Mouse (Mus musculus): ENCODE data around the gene Phf3. TPM values are rescaled to one million over a fixed set of nuclear protein-coding genes. Genes with fewer than 3 reads are reported as not detected.
"Not testable (repeated sequence)": the region's sequence is repeated elsewhere in the genome, so short reads cannot be mapped to it uniquely, and the experiment has no call there.

Gene Phf3
- 39.4 and 60.6 TPM in 2 replicates for polyA plus RNA-seq (2014; fragmentation: Nextera tagmentation; extraction: Ambion mirVana)

GRCm38 (mm10) chr1:30873541-30874260 is at the start of gene Phf3:
Gene Phf3, minus strand, starts transcription at chr1:30873921.
- under 1% methylated on average over 71 of the region's 85 CpGs for WGBS
- H3K9me3 ChIP-seq (ENCODE audit: control insufficient read depth, low read length): no peaks in the 10 kb centered on the region
- no peaks in the 10 kb centered on the region for H3K27me3 ChIP-seq (ENCODE audit: control insufficient read depth, insufficient read depth, low read length)
- H3K4me2 ChIP-seq (replicated peaks; ENCODE audit: low read depth, low read length): peak within 1 kb of the TSS; percentile 53
- H3K4me3 ChIP-seq (ENCODE audit: low read length): peak within 1 kb of the TSS; percentile 92
- H3K36me3 ChIP-seq (ENCODE audit: control insufficient read depth, insufficient read depth, low read length): no peaks in the 10 kb centered on the region
- peak within 1 kb of the TSS; percentile 94 for H3K9ac ChIP-seq (ENCODE audit: low read depth, low read length)
- H3K4me1 ChIP-seq (ENCODE audit: control insufficient read depth, insufficient read depth, low read length): peaks cover 5% of the 10 kb centered on the region
- H3K27ac ChIP-seq (ENCODE audit: low read depth, low read length): peak within 1 kb of the TSS; percentile 97
- ATAC-seq (ENCODE audit: low FRiP score, low TSS enrichment): peak; percentile 95

- Histone ChIP-seq H3K9me3 (ENCODE audit: control insufficient read depth, low read length) (peaks cover 20% of the 10 kb centered on the region), H3K4me2 (replicated peaks; ENCODE audit: low read depth, low read length) (no peak overlapping the region), H3K27ac (ENCODE audit: low read depth, low read length) (no peak overlapping the region), H3K27me3 (ENCODE audit: control insufficient read depth, insufficient read depth, low read length) (no peaks in the 10 kb centered on the region), H3K4me1 (ENCODE audit: control insufficient read depth, insufficient read depth, low read length) (no peaks in the 10 kb centered on the region), H3K4me3 (ENCODE audit: low read length) (no peak overlapping the region), H3K36me3 (ENCODE audit: control insufficient read depth, insufficient read depth, low read length) (no peaks in the 10 kb centered on the region), H3K9ac (ENCODE audit: low read depth, low read length) (no peak overlapping the region)
- ATAC-seq (ENCODE audit: low FRiP score, low TSS enrichment): no peak
- 93% methylated on average over 3 of the region's 3 CpGs for WGBS
Measured at GRCm38 (mm10) chr1:30922237-30922636, 48.5 kb upstream of the Phf3 start.

DNA sequence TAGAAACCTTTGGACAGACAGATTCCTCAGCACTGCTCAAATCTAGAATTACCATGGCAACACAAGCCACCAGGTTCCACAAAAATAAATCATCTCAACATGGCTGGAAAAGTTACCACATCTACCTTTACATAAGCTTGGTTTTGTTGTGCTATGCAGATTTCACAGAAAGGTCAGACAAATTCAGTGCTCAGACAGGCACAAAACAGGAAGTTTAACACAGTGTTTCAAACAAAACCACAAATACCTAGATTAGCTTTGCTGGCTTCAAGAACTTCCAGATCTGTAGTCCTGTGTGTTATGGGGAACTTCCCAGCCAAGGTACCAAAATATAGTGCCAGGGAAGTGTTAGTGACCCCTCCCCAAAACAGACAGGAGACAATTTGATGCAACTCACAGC is 47.5 kb upstream of the Phf3 start:
- no peak overlapping the region for H3K4me3 ChIP-seq (ENCODE audit: low read length)

GRCm38 (mm10) chr1:30920620-30921177 is 47.0 kb upstream of the Phf3 start:
- ATAC-seq (ENCODE audit: low FRiP score, low TSS enrichment): no peak
- no peaks in the 10 kb centered on the region for H3K36me3 ChIP-seq (ENCODE audit: control insufficient read depth, insufficient read depth, low read length)
- peaks cover 20% of the 10 kb centered on the region for H3K9me3 ChIP-seq (ENCODE audit: control insufficient read depth, low read length)
- no peak overlapping the region for H3K4me2 ChIP-seq (replicated peaks; ENCODE audit: low read depth, low read length)
- no peaks in the 10 kb centered on the region for H3K27me3 ChIP-seq (ENCODE audit: control insufficient read depth, insufficient read depth, low read length)
- no peak overlapping the region for H3K9ac ChIP-seq (ENCODE audit: low read depth, low read length)
- 88% methylated on average over 1 of the region's 1 CpGs for WGBS
- H3K4me3 ChIP-seq (ENCODE audit: low read length): no peak overlapping the region
- no peak overlapping the region for H3K27ac ChIP-seq (ENCODE audit: low read depth, low read length)
- H3K4me1 ChIP-seq (ENCODE audit: control insufficient read depth, insufficient read depth, low read length): no peaks in the 10 kb centered on the region

More for the DNA sequence above, 47.5 kb upstream of the Phf3 start:
- H3K27me3 ChIP-seq (ENCODE audit: control insufficient read depth, insufficient read depth, low read length): no peaks in the 10 kb centered on the region
- H3K4me2 ChIP-seq (replicated peaks; ENCODE audit: low read depth, low read length): no peak overlapping the region
- H3K9me3 ChIP-seq (ENCODE audit: control insufficient read depth, low read length): peaks cover 20% of the 10 kb centered on the region
- H3K9ac ChIP-seq (ENCODE audit: low read depth, low read length): no peak overlapping the region
- no peaks in the 10 kb centered on the region for H3K4me1 ChIP-seq (ENCODE audit: control insufficient read depth, insufficient read depth, low read length)
- no peak overlapping the region for H3K27ac ChIP-seq (ENCODE audit: low read depth, low read length)
- no peak for ATAC-seq (ENCODE audit: low FRiP score, low TSS enrichment)
- H3K36me3 ChIP-seq (ENCODE audit: control insufficient read depth, insufficient read depth, low read length): no peaks in the 10 kb centered on the region

DNA sequence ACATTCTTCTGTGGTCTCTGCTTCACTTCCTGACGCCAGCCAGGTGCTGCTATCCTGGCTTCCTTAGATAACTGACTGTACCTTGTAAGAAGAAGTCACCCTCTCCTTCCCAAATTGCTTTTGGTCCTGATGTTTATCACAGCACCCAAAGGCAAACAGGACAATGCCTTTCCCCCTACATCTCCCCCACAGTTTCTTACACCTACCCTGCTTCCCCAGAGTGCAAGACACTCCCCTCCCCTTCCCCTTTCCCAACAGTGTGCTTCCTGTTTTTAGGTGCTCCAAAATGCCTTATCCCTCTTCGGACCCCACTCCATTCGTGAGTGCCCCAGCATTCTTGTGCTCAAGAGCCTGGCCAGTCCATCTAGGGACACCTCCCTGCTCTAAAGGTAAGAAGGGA is 36.5 kb upstream of the Phf3 start:
- H3K27me3 ChIP-seq (ENCODE audit: control insufficient read depth, insufficient read depth, low read length): no peaks in the 10 kb centered on the region
- no peaks in the 10 kb centered on the region for H3K4me1 ChIP-seq (ENCODE audit: control insufficient read depth, insufficient read depth, low read length)
- ATAC-seq (ENCODE audit: low FRiP score, low TSS enrichment): no peak
- H3K9me3 ChIP-seq (ENCODE audit: control insufficient read depth, low read length): no peaks in the 10 kb centered on the region
- no peaks in the 10 kb centered on the region for H3K36me3 ChIP-seq (ENCODE audit: control insufficient read depth, insufficient read depth, low read length)
- no peak overlapping the region for H3K4me3 ChIP-seq (ENCODE audit: low read length)
- no peak overlapping the region for H3K9ac ChIP-seq (ENCODE audit: low read depth, low read length)
- 69% methylated on average over 3 of the region's 3 CpGs for WGBS
- no peak overlapping the region for H3K27ac ChIP-seq (ENCODE audit: low read depth, low read length)
- no peak overlapping the region for H3K4me2 ChIP-seq (replicated peaks; ENCODE audit: low read depth, low read length)

- Histone ChIP-seq H3K27ac (ENCODE audit: low read depth, low read length) (no peak overlapping the region), H3K4me3 (ENCODE audit: low read length) (no peak overlapping the region), H3K36me3 (ENCODE audit: control insufficient read depth, insufficient read depth, low read length) (no peaks in the 10 kb centered on the region), H3K9ac (ENCODE audit: low read depth, low read length) (no peak overlapping the region), H3K27me3 (ENCODE audit: control insufficient read depth, insufficient read depth, low read length) (no peaks in the 10 kb centered on the region), H3K4me1 (ENCODE audit: control insufficient read depth, insufficient read depth, low read length) (no peaks in the 10 kb centered on the region), H3K4me2 (replicated peaks; ENCODE audit: low read depth, low read length) (no peak overlapping the region), H3K9me3 (ENCODE audit: control insufficient read depth, low read length) (no peaks in the 10 kb centered on the region)
- no peak for ATAC-seq (ENCODE audit: low FRiP score, low TSS enrichment)
- WGBS: 73% methylated on average over 4 of the region's 4 CpGs
Measured at GRCm38 (mm10) chr1:30908797-30909196, 35.1 kb upstream of the Phf3 start.

DNA sequence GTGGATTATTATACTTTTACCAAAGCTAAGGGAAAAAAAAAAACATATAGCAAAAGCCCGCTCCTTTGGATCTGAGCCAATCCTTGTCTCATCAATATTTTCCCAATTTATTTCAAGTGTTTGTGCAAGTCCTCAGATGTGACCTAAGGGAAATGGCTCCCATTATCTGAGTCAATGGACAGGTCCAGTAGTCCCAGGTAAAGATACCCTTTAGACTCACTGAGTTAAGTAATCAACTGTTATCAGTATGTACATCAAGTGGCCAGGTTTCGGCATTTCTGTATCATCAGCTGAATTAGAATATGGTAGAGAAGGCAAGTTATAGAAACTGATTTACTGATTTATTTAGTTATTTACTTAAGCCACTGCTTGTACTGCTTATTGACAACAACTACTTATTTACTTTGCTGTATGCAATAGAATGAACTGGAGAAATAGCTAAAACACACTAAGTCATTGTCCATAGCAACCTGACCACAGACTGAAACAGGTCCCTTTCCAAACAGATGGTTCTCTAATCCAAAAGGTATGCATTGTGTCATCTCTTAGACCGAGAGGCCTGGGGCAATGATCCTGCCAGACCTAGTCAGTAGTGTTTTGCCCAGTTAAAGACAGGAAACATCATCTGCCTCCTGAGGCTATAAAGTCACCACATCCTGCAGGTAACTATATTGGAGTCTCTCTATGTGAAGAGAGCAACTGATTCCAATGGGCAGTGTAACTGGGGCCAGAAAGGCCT is 29.9 kb upstream of the Phf3 start:
- WGBS: 86% methylated on average over 3 of the region's 3 CpGs
- no peak overlapping the region for H3K9ac ChIP-seq (ENCODE audit: low read depth, low read length)
- no peaks in the 10 kb centered on the region for H3K4me1 ChIP-seq (ENCODE audit: control insufficient read depth, insufficient read depth, low read length)
- no peaks in the 10 kb centered on the region for H3K27me3 ChIP-seq (ENCODE audit: control insufficient read depth, insufficient read depth, low read length)
- ATAC-seq (ENCODE audit: low FRiP score, low TSS enrichment): no peak
- no peak overlapping the region for H3K4me3 ChIP-seq (ENCODE audit: low read length)
- H3K36me3 ChIP-seq (ENCODE audit: control insufficient read depth, insufficient read depth, low read length): no peaks in the 10 kb centered on the region
- no peak overlapping the region for H3K4me2 ChIP-seq (replicated peaks; ENCODE audit: low read depth, low read length)
- no peaks in the 10 kb centered on the region for H3K9me3 ChIP-seq (ENCODE audit: control insufficient read depth, low read length)
- no peak overlapping the region for H3K27ac ChIP-seq (ENCODE audit: low read depth, low read length)

DNA sequence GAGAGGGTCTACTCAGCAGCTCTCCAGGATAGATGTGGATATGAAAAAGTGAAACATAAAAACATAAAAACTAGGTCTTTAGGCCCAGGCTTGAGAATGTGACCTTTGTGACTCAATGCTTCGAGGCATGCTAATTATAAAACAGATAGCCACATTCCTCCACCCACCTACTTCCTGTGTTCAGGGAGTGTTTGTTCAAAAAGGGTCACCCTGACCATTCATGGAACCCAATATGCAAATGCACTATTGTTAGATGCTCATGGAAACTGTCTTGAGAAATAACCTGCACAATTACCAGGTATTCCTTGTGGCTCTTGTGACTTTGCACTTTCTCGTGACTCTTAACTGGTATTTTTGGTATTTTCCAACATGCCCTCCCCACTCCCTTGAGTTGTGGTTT is 25.0 kb upstream of the Phf3 start:
- whole genome bisulfite sequencing: 75% methylated on average over 2 of the region's 2 CpGs
- ATAC-seq (ENCODE audit: low FRiP score, low TSS enrichment): no peak

GRCm38 (mm10) chr1:30895366-30895765 is 21.6 kb upstream of the Phf3 start:
- not testable (repeated sequence) for ATAC-seq (ENCODE audit: low FRiP score, low TSS enrichment); H3K36me3 ChIP-seq (ENCODE audit: control insufficient read depth, insufficient read depth, low read length)

More for the DNA sequence above, 25.0 kb upstream of the Phf3 start:
- Histone ChIP-seq H3K27me3 (ENCODE audit: control insufficient read depth, insufficient read depth, low read length) (no peaks in the 10 kb centered on the region), H3K4me2 (replicated peaks; ENCODE audit: low read depth, low read length) (no peak overlapping the region), H3K27ac (ENCODE audit: low read depth, low read length) (no peak overlapping the region), H3K4me3 (ENCODE audit: low read length) (no peak overlapping the region), H3K36me3 (ENCODE audit: control insufficient read depth, insufficient read depth, low read length) (no peaks in the 10 kb centered on the region), H3K9ac (ENCODE audit: low read depth, low read length) (no peak overlapping the region), H3K4me1 (ENCODE audit: control insufficient read depth, insufficient read depth, low read length) (no peaks in the 10 kb centered on the region), H3K9me3 (ENCODE audit: control insufficient read depth, low read length) (no peaks in the 10 kb centered on the region)

More at GRCm38 (mm10) chr1:30895366-30895765, 21.6 kb upstream of the Phf3 start:
- not testable (repeated sequence) for H3K27ac ChIP-seq (ENCODE audit: low read depth, low read length); H3K4me2 ChIP-seq (replicated peaks; ENCODE audit: low read depth, low read length); H3K4me3 ChIP-seq (ENCODE audit: low read length); H3K9ac ChIP-seq (ENCODE audit: low read depth, low read length); H3K9me3 ChIP-seq (ENCODE audit: control insufficient read depth, low read length); H3K27me3 ChIP-seq (ENCODE audit: control insufficient read depth, insufficient read depth, low read length); H3K4me1 ChIP-seq (ENCODE audit: control insufficient read depth, insufficient read depth, low read length)
